Mouse (Mus musculus) spleen, embryonic (tissue): Measurements from ENCODE around the gene Man2b1.

Experiments used
- CTCF ChIA-PET: fragments of 350-600 bp; sonication (Branson Sonifier 250); formaldehyde crosslinking; loops from one replicate; lab custom pipeline; 2022; lab: Charles Lee

The Man2b1 gene

DNA sequence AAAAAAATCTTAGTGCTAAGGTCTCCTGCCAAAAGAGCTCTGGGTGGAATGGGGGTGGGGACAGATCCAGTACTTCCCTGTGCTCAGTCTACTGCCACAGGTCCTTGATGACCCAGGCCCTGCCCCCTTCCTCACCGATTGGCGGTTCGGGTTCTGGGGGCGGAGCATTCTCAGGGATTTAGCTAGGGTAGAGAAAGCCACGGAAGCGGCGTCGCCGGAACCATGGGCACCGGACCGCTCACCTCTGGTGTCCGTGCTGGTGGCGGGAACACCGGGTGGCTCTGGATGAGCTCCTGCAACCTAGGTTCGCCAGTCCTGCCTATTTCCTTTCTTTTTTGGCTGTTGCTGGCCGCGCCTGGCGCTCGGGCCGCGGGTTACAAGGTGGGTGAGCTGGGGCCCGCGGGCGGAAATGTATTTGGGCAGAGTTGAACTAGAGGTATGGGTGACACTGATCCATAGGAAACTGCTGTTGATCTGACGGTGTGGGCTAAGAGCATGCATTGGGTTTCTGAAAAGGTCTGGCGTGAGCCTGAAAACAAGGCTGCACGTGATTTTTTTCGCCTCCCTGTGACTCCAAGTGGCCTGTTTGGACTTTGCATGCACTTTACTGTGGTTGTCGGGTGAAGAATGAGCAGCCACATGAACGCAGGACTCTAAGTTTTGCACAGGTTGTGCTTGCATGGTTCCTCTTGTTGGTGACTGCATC is at the start of gene Man2b1:
Gene Man2b1 (plus strand): TSS at position 163 of the 706 bp plus-strand sequence.
- CTCF ChIA-PET = interaction anchor here (0.5 to 1.0 kb wide), 2 partner anchors 108 to 109 kb away, joined by 3 read pairs; no protein-coding TSS in a partner anchor

DNA sequence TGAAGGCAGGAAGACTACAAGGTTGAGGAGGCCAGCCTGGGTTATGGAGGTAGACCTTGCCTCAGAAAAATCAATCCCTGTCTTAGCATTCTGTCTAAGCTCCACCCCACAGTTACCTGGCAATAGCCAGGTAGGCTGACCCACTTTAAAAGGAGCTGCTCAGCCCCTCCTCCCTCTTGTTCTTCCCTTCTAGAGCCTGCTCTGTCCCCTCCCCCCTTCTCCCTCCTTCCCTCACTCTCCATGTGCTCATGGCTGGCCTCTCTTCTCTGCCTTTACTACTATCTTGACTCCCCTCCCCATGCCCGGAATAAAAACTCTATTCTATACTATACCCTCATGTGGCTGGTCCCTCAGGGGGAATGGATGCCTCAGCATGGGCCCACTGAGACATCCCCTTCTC is 49.2 kb upstream of the Man2b1 start:
- CTCF ChIA-PET = interaction anchor here (0.6 kb wide), 1 partner anchor 27 kb away, joined by 4 read pairs; no protein-coding TSS in a partner anchor

DNA sequence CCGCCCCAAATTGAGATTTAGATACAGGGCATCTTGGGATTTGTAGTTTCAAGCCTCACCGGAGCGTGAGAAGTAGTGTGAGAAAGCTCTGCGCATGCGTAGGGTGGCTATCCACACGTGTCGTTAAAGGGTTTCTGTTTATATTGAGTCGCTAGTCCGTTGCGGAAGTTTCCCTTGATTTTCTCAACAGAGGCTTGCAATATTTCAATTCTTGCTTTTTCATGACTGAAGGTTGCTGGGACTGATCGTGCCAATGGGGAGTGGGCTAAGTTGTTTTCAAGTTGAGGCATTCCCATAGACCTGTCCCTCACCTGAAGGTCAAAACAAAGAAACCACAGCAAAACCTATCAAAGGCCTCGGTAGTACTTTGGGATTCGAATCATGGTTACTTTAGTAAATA is 48.3 kb upstream of the Man2b1 start:
- CTCF ChIA-PET = no interaction called here

DNA sequence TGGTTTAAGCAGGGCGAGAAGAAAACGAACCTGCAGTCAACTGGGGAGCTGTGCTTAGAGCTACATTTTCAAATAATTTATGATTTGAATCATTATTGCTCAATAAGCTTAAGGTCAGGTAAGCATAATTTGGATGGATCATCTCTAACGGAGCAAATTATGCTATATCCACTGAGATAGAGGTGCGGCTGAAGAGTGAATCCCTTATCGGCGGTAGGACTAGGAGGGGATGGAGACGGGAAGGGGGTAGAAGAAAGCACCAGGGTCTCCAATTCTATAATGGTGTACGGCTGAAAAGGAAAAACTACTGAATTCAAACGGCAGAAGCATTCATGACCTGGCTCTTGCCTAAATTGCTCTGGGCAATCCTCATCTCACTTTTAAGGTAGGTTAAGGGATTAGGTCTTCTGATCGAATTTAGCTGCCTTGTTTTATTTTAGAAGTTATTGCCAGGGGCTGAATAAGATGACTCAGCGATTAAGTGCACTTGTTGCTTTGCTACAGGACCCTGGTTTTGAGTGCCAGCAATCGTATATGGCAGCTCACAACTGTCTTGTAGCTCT is 47.8 kb upstream of the Man2b1 start:
- CTCF ChIA-PET = interaction anchor here (0.5 kb wide), 1 partner anchor 1011 kb away, joined by 6 read pairs; no protein-coding TSS in a partner anchor

DNA sequence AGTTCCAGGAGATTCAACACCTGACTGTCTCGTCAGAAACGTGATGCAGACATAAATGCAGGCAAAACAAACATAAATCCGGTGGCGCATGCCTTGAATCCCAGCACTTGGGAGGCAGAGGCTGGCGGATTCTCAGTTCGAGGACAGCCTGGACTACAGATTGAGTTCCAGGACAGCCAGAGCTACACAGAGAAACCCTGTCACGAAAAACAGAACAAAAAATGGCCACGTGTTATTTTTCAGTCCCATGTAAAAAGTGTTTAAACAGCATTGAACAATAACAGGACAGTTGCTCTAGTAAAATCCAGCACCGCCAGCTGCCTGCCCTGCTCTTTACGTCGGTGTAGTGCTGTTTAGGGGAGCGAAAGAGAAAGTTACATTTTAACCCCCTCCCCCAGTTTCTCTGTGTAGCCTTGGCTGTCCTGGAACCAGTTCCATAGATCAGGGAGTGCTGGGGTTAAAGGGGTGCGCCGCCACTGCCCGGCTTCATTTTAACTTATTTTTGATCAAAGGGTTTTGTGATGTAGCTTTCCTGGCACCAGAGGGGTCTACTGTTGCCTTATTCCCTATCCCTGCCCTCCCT is 47.3 kb upstream of the Man2b1 start:
- CTCF ChIA-PET = interaction anchor here (0.5 to 1.8 kb wide), 2 partner anchors 61 to 1011 kb away, joined by 4 to 6 read pairs; no protein-coding TSS in a partner anchor

DNA sequence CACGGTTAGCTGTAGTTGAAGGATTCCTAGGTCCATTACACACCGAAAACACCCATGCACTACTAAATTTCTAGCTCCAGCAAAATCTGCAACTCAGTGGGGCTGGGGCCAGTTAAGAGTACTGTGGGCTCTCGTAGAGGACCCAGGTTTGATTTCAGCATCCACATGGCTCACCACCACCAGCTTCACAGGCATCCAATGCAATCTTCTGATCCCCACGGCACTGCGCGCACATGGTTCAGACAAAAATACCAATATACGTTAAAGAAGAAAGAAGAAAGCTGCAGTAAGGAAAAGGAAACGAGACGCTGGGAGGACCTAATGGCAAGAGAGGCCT is 46.7 kb upstream of the Man2b1 start:
- CTCF ChIA-PET = interaction anchor here (0.6 to 1.8 kb wide), 2 partner anchors 10 to 62 kb away, joined by 4 read pairs; partner anchors contain the start of gene Trir

DNA sequence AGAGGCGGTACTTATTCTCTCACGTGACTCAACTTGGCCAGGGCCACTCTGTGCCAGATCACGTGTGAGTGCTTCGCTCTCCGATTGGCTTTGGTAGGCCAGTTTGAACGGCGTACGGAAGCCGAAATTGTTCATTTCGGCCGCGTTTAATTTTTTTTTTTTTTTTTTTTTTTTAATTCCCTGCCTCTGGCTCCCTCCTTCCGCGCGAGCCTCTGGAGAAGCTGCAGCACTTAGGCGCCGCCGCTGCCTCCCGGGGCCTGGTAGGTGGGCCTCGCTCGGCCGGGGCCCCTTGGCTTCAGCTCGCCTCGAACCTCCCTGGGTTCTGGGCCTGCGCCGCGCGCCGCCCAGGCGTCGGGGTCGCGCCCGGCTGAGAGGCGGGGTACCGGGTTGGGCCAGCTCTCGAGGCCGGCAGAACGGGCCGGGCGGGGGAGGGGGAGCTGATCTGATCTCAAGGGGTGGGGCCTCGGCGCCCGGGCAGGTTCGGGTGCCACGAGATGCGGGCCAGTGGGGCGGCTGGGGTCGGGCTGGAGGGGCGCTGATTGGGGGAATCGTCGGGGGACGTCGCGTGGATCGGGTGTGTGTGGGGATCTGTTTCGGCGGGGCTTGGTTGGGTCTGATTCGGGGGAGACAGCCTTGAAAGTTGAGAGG is 46.2 kb upstream of the Man2b1 start, which contains the start of gene Tnpo2:
Gene Tnpo2 (plus strand): TSS at position 198 of the 648 bp plus-strand sequence.
- CTCF ChIA-PET = interaction anchor here (0.6 to 1.8 kb wide), 4 partner anchors 10 to 64 kb away, joined by 3 to 12 read pairs (median 4); partner anchors contain the start of gene Trir

DNA sequence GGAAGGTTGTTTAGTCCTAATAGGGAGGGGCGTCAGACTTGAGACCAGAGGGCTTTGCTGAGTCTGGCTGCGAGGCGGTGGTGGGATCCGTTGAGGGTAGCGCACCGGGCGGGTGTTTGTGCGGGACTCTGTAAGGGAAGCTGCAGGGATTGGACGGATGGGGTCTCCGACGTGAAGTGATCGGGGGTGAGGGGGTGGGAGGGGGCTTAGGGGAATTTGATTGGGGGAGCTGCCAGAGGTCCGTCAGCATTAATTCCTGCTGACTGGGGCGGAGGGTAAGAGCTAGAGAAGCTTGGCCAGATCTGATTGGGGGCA is 45.7 kb upstream of the Man2b1 start:
- CTCF ChIA-PET = interaction anchor here (0.6 to 1.8 kb wide), 3 partner anchors 16 to 64 kb away, joined by 3 to 12 read pairs (median 4); no protein-coding TSS in a partner anchor

DNA sequence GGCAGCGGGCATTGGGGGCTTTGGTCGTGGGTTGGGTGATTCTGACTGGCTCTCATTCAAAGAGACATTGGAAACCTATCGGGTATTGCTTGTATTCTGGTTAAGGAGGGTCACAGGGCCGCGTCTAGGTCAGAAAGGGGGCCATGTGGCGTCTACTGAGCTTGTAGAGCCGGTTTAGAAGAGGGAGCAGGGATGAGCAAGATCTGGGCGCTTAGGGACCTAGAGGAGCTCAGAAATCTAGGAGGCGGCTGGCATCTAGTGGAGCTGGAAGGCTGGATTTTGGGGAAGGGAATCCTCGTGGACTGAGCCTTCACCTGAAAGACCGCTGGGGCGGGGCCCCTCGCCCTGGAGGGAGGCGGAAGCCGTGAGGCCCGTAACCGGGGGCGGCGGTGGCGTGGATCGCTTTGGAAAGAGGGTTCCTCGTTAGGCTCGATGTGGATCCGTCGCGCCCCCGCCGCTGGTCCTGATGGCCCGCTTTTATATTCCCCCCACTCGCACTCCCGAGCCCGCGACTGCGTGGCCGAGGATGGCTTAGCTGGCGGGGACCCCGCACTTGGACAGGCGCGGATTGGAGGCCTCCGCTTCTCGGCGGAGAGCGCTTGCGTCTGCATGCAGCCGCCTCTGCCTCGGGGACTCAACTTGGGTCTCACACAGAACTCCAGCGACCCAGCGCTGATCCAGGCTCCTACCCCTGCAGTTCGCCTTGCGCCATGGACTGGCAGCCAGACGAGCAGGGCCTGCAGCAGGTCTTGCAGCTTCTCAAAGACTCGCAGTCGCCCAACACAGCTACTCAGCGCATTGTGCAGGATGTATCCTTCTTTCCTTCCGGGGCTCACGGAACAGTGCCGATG is 45.2 kb upstream of the Man2b1 start:
- CTCF ChIA-PET = interaction anchor here (1.8 kb wide), 1 partner anchor 64 kb away, joined by 4 read pairs; no protein-coding TSS in a partner anchor

DNA sequence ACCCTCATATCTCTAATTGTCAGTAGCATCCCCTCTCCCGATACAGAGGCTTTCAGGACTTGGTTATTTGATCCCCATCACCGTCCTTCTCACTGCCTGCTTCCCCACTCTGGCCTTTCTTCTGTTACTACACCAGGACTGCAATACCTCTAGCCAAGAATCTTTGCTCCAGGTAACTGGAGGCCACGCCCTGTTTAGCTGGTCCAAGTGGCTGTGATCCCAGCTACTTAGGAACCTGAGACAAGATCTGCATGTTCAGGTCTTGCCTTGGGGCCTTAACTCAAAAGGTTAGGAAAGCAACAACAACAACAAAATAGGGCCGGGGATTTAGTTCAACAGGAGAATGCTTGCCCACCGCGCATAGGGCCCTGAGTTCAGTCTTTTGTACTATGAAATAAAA is 39.5 kb upstream of the Man2b1 start:
- CTCF ChIA-PET = no interaction called here

DNA sequence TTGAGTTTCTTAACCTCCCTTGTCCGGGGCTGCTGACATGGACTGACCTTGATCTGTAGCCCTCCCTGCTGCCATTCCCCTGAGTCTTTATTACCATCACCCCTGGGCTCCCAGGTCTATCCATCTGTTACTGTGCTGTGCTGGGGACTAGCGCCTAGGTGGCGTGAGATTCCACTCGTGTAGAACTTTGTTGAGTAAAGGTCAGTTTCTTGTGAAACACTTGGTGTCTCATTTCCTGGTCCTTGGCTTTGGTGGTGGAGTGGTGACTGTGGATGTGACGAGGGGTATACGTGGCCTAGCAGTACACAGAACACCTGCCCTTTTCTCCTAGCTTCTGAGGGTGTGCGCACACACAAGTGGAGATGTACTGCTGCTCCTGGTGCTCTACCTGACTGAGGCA is 25.7 kb upstream of the Man2b1 start:
- CTCF ChIA-PET = no interaction called here

DNA sequence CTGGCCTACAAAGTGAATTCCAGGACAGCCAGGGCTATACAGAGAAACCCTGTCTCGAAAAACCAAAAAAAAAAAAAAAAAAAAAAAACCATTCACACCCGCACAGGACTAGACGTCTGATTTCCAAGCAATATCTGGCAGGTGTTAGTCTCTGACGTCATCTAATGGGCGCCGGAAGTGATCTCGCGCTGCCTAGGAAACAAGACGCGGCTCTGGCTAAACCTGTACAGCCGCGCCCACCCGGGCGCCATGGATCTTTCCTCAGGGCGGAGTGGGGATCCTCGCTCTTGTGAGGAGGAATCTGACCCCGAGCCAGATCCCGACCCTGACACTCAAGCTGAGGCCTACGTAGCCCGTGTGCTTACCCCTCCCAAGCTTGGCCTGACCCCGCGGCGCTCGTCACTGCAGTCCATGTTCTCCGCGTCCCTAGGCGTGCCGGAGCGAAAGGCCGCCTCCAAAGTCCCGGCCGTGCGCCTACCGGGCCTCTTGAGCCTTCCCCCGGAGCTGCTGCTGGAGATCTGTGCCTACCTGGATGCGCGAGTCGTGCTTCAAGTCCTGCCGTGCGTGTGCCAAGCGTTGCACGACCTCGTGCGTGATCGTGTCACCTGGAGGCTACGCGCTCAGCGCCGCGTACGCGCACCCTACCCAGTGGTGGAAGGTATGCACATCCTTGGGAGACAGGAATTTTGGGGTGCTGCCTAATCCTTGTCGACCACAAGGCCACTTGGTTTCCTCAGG is 23.0 kb upstream of the Man2b1 start, which contains the start of gene Fbxw9:
Gene Fbxw9 (plus strand): TSS at position 177 of the 738 bp plus-strand sequence.
- CTCF ChIA-PET = interaction anchor here (0.6 kb wide), 1 partner anchor 26 kb away, joined by 4 read pairs; no protein-coding TSS in a partner anchor

DNA sequence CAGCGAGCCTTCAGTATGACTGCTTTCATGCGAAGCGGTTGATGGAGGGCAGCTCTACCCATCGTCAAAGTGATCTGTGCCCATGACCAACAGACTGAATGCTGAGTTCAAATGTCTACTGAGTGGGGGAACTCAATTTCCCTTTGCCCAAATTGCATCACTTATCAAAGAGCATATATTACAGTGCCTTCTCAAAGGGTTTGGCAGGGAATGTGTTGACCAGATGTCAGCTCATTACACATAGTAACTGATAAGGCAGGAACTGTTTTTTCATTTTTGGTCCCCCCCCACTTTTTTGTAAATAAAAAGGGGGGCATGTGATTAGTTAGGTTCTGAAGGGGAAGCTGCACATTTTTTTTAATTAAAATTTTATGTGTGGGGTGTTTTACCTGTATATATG is 20.5 kb upstream of the Man2b1 start:
- CTCF ChIA-PET = no interaction called here

DNA sequence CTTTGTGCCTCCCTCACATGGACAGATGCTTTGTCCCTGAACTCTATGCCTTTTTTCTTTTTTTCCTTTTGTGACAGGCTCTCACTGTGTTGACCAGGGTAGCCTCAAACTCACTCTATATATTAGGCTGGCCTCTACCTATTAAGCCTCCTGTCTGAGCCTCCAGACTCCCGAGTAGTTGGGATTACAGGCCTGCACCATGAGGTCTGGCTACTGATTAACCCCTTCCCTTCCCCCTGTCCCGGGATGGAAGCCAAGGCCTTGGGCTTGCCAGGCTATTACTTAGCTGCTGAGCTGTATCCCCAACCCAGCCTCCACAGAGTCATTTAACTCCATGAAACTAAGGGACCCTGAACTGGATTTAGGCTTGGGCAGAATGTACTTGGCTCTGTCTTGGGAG is 17.9 kb upstream of the Man2b1 start:
- CTCF ChIA-PET = no interaction called here

DNA sequence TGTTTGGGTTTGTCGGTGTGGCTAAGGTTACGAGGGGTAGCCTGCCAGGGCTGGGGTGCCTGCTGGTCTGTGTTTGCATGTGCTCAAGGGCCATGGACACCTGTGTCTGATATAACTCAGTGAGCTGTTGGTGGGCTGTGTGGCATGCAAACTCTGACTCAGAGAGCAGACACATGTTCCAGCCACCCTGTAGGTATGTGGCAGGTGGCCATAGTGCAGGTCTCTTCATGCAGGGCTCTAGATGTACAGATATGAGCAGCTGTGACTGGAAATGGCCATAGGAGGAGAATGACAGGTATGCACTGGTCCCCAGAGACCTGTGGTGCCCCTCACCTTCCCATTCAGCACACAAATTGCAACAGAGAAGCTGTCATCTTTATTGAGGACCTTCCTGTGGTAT is 15.9 kb upstream of the Man2b1 start:
- CTCF ChIA-PET = interaction anchor here (1.0 to 1.3 kb wide), 2 partner anchors 18 to 20 kb away, joined by 3 read pairs; no protein-coding TSS in a partner anchor

DNA sequence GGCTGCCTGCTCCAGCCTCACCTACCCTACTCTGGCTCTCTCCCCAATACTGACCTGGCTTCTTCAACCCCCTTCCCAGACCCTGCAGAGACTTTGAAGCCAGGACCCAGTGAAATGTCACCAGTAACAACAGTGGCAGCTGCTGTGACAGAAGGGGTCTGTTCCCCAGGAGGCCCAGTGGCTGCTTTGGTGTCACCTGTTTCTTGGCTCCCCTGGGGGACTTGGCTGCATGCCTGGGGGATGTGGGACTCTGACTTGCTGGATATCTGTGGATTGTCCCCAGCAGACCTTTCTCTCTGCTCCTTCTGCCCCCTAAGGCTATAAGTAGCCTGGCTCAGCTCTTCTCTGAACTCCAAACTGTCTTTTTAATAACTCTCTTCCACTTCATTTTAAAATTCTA is 15.1 kb upstream of the Man2b1 start, which contains the start of gene Gm5741:
Gene Gm5741 (minus strand): TSS at position 1 of the 400 bp plus-strand sequence.
- CTCF ChIA-PET = interaction anchor here (0.6 to 1.3 kb wide), 4 partner anchors 10 to 96 kb away, joined by 3 to 5 read pairs (median 3); no protein-coding TSS in a partner anchor

DNA sequence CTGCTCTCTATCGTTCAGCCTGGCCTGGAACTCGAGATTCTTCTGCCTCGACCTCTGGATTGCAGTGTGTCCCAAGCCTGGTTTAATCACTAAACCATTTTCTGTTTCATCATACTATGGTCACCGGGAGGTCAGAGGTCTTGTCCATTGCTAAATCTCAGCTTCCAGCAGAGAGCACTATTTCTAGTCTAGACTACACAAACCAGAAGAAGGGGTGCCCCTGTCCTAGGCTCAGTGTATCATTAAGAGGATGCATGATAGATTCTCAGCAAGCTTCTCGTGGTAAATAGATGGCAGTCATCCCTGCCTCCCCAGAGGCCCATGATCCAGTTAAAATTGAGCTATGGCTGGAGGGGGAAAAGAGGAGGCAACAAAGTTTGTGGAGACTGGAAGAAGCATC is 12.0 kb upstream of the Man2b1 start:
- CTCF ChIA-PET = interaction anchor here (0.5 to 0.6 kb wide), 2 partner anchors 120 to 885 kb away, joined by 4 to 5 read pairs; no protein-coding TSS in a partner anchor

DNA sequence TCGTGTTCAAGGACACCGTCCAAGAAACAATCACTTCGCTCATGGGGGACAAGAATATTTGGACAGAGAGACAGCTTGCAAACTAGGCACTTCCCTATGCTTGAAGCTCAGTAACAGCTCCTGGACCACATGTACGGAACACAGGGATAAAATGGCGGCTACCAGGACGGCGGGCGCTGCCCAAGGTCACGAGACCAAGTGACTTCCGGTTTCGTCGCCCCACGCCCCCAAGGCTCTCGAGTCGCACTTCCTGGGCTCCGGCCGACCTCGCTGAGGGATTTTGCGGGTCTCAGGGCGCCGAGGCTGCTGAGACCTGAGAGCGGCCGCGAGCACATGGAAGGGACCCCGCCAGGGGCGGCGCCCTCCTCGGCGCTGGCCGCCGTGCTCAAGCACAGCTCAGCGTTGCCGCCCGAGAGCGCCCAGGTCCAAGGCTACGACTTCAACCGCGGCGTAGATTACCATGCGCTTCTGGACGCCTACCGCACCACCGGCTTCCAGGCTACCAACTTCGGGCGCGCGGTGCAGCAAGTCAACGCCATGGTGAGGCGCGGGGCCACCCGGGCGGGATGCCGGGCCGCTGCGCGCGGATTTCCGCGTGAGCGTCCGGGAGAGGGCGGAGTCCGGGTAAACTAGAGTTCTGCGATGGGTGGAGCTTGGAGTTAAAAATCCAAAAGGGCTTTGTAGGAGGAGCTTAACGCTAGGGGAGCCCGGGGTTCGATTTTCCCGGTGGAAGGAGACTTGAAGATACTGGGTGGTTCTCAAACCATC is 11.4 kb upstream of the Man2b1 start, which contains the start of gene Dhps:
Gene Dhps (plus strand): TSS at position 244 of the 768 bp plus-strand sequence.
- CTCF ChIA-PET = interaction anchor here (0.5 to 0.6 kb wide), 2 partner anchors 121 to 886 kb away, joined by 4 to 5 read pairs; no protein-coding TSS in a partner anchor
